Mouse (Mus musculus) spleen, adult 2 months (tissue): ENCODE data around the gene Gstm2.

Experiments used
- CTCF ChIP-seq: fragments of 200-500 bp; IDR thresholded peaks from 2 replicates; pipeline ENCODE4 v1.5.1; 2011; ENCODE audit warnings: mild to moderate bottlenecking, inconsistent platforms; ENCODE audit not compliant: insufficient read depth, insufficient read length, insufficient replicate concordance; ENCODE audit errors: extremely low read depth
- POLR2A ChIP-seq: fragments of 200-500 bp; IDR thresholded peaks from 2 replicates; pipeline ENCODE4 v1.6.1; 2011; ENCODE audit warnings: low read depth, low read length, inconsistent platforms

DNA sequence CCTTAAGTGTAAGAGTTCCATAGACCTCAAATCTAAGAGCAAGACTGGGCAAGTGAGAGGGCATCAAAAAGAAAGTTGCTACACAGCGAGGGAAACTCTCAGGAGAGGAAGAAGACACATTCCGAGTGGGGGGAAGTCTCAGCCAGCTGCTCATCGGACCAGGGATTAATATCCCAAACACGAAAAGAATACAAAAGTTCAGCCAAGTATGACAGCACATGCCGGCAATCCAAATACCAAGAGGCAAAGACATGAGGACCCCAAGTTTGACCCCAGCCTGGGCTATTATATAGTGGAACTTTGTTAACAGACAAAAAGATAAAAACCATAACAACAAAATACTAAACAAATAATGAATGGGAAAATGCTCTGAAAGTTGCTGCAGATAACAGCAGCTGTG is 46.9 kb upstream of the Gstm2 start:
- TF ChIP-seq CTCF (no peak), POLR2A (no peak)
